17 mouse cellular contexts compared by ENCODE assay signal in the genomic region with DNA sequence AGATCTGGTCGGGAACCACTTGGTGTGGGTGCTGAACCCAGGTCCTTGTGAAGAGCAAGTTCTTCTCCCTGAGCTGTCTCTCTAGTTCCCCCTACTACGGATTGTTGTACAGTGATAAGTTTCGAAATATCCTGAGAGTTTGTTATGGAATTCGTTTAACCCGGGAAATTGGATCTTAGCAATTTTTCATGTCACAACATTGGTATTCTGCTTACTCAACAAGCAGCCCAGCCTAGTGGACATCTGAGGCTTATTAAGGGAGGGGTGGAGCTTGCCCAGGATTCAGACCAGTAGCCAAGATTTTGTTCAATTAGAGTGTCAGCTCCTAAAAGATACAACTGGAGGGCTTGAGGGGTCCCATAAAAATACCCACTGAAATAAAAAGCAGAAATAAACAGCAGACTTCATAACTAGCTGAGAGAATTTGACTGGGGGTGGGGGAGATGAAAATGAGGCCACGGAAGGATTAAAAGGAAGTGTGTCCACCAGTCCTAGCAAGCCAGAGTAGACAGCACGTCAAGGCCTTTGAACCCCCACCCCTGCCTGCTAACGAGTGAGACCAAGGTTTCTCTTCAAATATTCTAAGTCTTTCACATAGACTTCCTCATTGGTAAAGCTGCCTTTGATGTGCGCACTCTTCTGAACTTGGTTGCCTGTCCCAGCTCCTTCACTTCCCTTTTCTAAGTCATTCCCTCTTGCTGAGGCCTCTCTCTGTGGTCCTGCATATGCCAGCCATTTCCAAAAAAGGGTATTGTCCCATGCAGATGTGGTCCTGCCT. TPM values are rescaled to one million over a fixed set of nuclear protein-coding genes. Genes with fewer than 3 reads are reported as not detected.
DNase-seq lines count a peak whose midpoint lies in the region; ATAC-seq and TF ChIP-seq lines count a peak whose summit lies in the region.
"Had no signal": no experiment of that assay in that cellular context is flagged by ENCODE, and none has a peak within 500 bp of the region (broad histone marks: within the 10 kb centered on the region; RNA-seq: fewer than 3 reads in every experiment).

No protein-coding gene starts in this region.

- H3K27ac ChIP-seq in thymus, adult 2 months (ENCODE audit: control insufficient read depth, insufficient read depth, low read length), result peak overlapping the region; percentile 40; the same call in 1 of the 2 replicates
- H3K27ac ChIP-seq: embryonic facial prominence, embryonic 15.5 days; forebrain, embryonic 13.5 days; heart, adult 2 months; hindbrain, embryonic 13.5 days; intestine, embryonic 15.5 days; kidney, embryonic 15.5 days; lung, embryonic 15.5 days; midbrain, embryonic 12.5 days had no signal

- no peak for DNase-seq in thymus, adult 2 months
- no peak for DNase-seq in thymus, postnatal 10 days (ENCODE audit: low spot score in 2 of 2)
- DNase-seq in adipocyte (ENCODE audit: low spot score), result peak; percentile 34
- DNase-seq in retina, embryonic 14.5 days (ENCODE audit: low spot score), result no peak
- no peak for DNase-seq in retina, postnatal 1 day
- no peak for DNase-seq in layer of hippocampus, adult 9-11 months
- DNase-seq: cerebellum, adult 2 months; heart, adult 2 months; liver had no signal

- TF ChIP-seq CTCF in thymus, adult 2 months (IDR thresholded peaks at IDR 0.05; ENCODE audit: borderline replicate concordance, control insufficient read depth, extremely low read depth, insufficient read depth, low read length, poor library complexity), result no peak

- H3K27me3 ChIP-seq in thymus, adult 2 months (ENCODE audit: control insufficient read depth, insufficient read depth, low read length), result no peaks in the 10 kb centered on the region
- H3K27me3 ChIP-seq: embryonic facial prominence, embryonic 15.5 days; forebrain, embryonic 13.5 days; hindbrain, embryonic 13.5 days; intestine, embryonic 15.5 days; kidney, embryonic 15.5 days; lung, embryonic 15.5 days; midbrain, embryonic 12.5 days had no signal

- peak; percentile 49 to 69; a peak in 3 of 4 replicates for ATAC-seq in hematopoietic stem cell, adult 5-6 weeks (replicated peaks in 1 of 2; ENCODE audit: insufficient read depth in 1 of 2, low FRiP score in 2 of 2, low TSS enrichment in 1 of 2, low read depth in 1 of 2, poor library complexity in 2 of 2, severe bottlenecking in 2 of 2)
- ATAC-seq: forebrain, embryonic 13.5 days; intestine, embryonic 15.5 days had no signal

- 59% methylated on average over 9 of the region's 9 CpGs for WGBS in thymus, adult 2 months

- H3K4me3 ChIP-seq in thymus, adult 2 months (ENCODE audit: control insufficient read depth, insufficient read depth, low read length), result no peak overlapping the region
- H3K4me3 ChIP-seq: embryonic facial prominence, embryonic 15.5 days; forebrain, embryonic 13.5 days; heart, adult 2 months; hindbrain, embryonic 13.5 days; intestine, embryonic 15.5 days; kidney, embryonic 15.5 days; lung, embryonic 15.5 days; midbrain, embryonic 12.5 days had no signal

- 0 out of 2 replicates have a peak, but pooled peaks cover 10% of the 10 kb centered on the region for H3K36me3 ChIP-seq in thymus, adult 2 months (ENCODE audit: control insufficient read depth, insufficient read depth, low read length)
- H3K36me3 ChIP-seq: intestine, embryonic 15.5 days had no signal

- no peak for TF ChIP-seq POLR2A in thymus, adult 2 months (IDR thresholded peaks at IDR 0.05; ENCODE audit: control insufficient read depth, extremely low read depth, insufficient read depth, low read length, poor library complexity)

- peaks cover 6% of the 10 kb centered on the region for H3K4me1 ChIP-seq in thymus, adult 2 months (replicated peaks; ENCODE audit: control insufficient read depth, insufficient read depth, low read length)
- H3K4me1 ChIP-seq: forebrain, embryonic 13.5 days; hindbrain, embryonic 13.5 days; intestine, embryonic 15.5 days; lung, embryonic 15.5 days; midbrain, embryonic 12.5 days had no signal

RNA-seq across cellular contexts. Expression of gene Sdccag8, which starts 38.5 kb away (rescaled TPM):
- polyA plus RNA-seq in thymus, adult 2 months (2012; rRNA removed), result 5.1 and 6.2 TPM in 2 replicates
- total RNA-seq in hematopoietic stem cell, adult 5-6 weeks (2017), result 36.5 and 38.8 TPM in 2 replicates

RNA-seq across cellular contexts. Expression of gene Cep170, which starts 39.1 kb away (rescaled TPM):
- polyA plus RNA-seq in thymus, adult 2 months (2012; rRNA removed), result 18.6 and 22.9 TPM in 2 replicates
- total RNA-seq in hematopoietic stem cell, adult 5-6 weeks (2017), result 42.3 and 50.5 TPM in 2 replicates
